Mouse (Mus musculus): Measurements from ENCODE around the gene Selp. TPM values are rescaled to one million over a fixed set of nuclear protein-coding genes. Genes with fewer than 3 reads are reported as not detected.

Gene Selp
- polyA plus RNA-seq, 1 experiment from 2014 or later = not detected

- Histone ChIP-seq H3K27me3 (no peaks in the 10 kb centered on the region), H3K27ac (replicated peaks) (no peak overlapping the region), H3K36me3 (no peaks in the 10 kb centered on the region), H3K4me3 (no peak overlapping the region), H3K9ac (no peak overlapping the region), H3K4me2 (no peak overlapping the region), H3K4me1 (replicated peaks) (no peaks in the 10 kb centered on the region), H3K9me3 (no peaks in the 10 kb centered on the region)
- ATAC-seq (ENCODE audit: low FRiP score, low read depth) = no peak
- WGBS = 90% methylated on average over 3 of the region's 3 CpGs
Observed at GRCm38 (mm10) chr1:164120777-164121158, 5.7 kb downstream of the Selp start.

GRCm38 (mm10) chr1:164123836-164124235 lies 8.8 kb downstream of the Selp start:
- Histone ChIP-seq H3K4me3 (no peak overlapping the region), H3K4me2 (no peak overlapping the region), H3K36me3 (no peaks in the 10 kb centered on the region), H3K9ac (no peak overlapping the region), H3K4me1 (replicated peaks) (no peaks in the 10 kb centered on the region), H3K27ac (replicated peaks) (no peak overlapping the region), H3K27me3 (no peaks in the 10 kb centered on the region), H3K9me3 (no peaks in the 10 kb centered on the region)
- WGBS = 78% methylated on average over 3 of the region's 3 CpGs
- no peak for ATAC-seq (ENCODE audit: low FRiP score, low read depth)

- no peak overlapping the region for H3K4me2 ChIP-seq
- H3K9ac ChIP-seq = no peak overlapping the region
- no peaks in the 10 kb centered on the region for H3K27me3 ChIP-seq
- H3K9me3 ChIP-seq = no peaks in the 10 kb centered on the region
- no peak overlapping the region for H3K27ac ChIP-seq (replicated peaks)
- no peaks in the 10 kb centered on the region for H3K4me1 ChIP-seq (replicated peaks)
- H3K36me3 ChIP-seq = no peaks in the 10 kb centered on the region
- no peak overlapping the region for H3K4me3 ChIP-seq
- WGBS = 72% methylated on average over 3 of the region's 3 CpGs
- no peak for ATAC-seq (ENCODE audit: low FRiP score, low read depth)
Observed at GRCm38 (mm10) chr1:164130013-164130412, 14.9 kb downstream of the Selp start.

GRCm38 (mm10) chr1:164132609-164133008 lies 17.5 kb downstream of the Selp start:
- no peak for ATAC-seq (ENCODE audit: low FRiP score, low read depth)
- Histone ChIP-seq H3K4me3 (no peak overlapping the region), H3K27me3 (no peaks in the 10 kb centered on the region), H3K9ac (no peak overlapping the region), H3K9me3 (no peaks in the 10 kb centered on the region), H3K27ac (replicated peaks) (no peak overlapping the region), H3K4me1 (replicated peaks) (no peaks in the 10 kb centered on the region), H3K36me3 (no peaks in the 10 kb centered on the region), H3K4me2 (no peak overlapping the region)
- WGBS = 79% methylated on average over 1 of the region's 1 CpGs

GRCm38 (mm10) chr1:164134101-164134500 lies 19.0 kb downstream of the Selp start:
- Histone ChIP-seq H3K9ac (no peak overlapping the region), H3K36me3 (no peaks in the 10 kb centered on the region), H3K4me3 (no peak overlapping the region), H3K4me2 (no peak overlapping the region), H3K9me3 (no peaks in the 10 kb centered on the region), H3K27ac (replicated peaks) (no peak overlapping the region), H3K27me3 (no peaks in the 10 kb centered on the region), H3K4me1 (replicated peaks) (no peaks in the 10 kb centered on the region)
- WGBS = 88% methylated on average over 6 of the region's 6 CpGs
- no peak for ATAC-seq (ENCODE audit: low FRiP score, low read depth)

GRCm38 (mm10) chr1:164135360-164135759 lies 20.3 kb downstream of the Selp start:
- no peak overlapping the region for H3K9ac ChIP-seq
- H3K4me1 ChIP-seq (replicated peaks) = no peaks in the 10 kb centered on the region
- no peak overlapping the region for H3K27ac ChIP-seq (replicated peaks)
- 78% methylated on average over 5 of the region's 5 CpGs for WGBS
- no peaks in the 10 kb centered on the region for H3K27me3 ChIP-seq
- no peaks in the 10 kb centered on the region for H3K9me3 ChIP-seq
- H3K4me2 ChIP-seq = no peak overlapping the region
- ATAC-seq (ENCODE audit: low FRiP score, low read depth) = no peak
- H3K4me3 ChIP-seq = no peak overlapping the region
- H3K36me3 ChIP-seq = no peaks in the 10 kb centered on the region

- Histone ChIP-seq H3K4me3 (no peak overlapping the region), H3K9ac (no peak overlapping the region), H3K4me2 (no peak overlapping the region), H3K27ac (replicated peaks) (no peak overlapping the region), H3K4me1 (replicated peaks) (no peaks in the 10 kb centered on the region), H3K36me3 (no peaks in the 10 kb centered on the region), H3K9me3 (no peaks in the 10 kb centered on the region), H3K27me3 (no peaks in the 10 kb centered on the region)
- WGBS = 85% methylated on average over 11 of the region's 11 CpGs
- ATAC-seq (ENCODE audit: low FRiP score, low read depth) = no peak
Observed at GRCm38 (mm10) chr1:164135960-164136359, 20.9 kb downstream of the Selp start.

GRCm38 (mm10) chr1:164136636-164137035 lies 21.6 kb downstream of the Selp start:
- no peaks in the 10 kb centered on the region for H3K9me3 ChIP-seq
- H3K4me2 ChIP-seq = no peak overlapping the region
- H3K36me3 ChIP-seq = no peaks in the 10 kb centered on the region
- 83% methylated on average over 6 of the region's 6 CpGs for WGBS
- no peak overlapping the region for H3K27ac ChIP-seq (replicated peaks)
- H3K4me3 ChIP-seq = no peak overlapping the region
- ATAC-seq (ENCODE audit: low FRiP score, low read depth) = no peak
- no peaks in the 10 kb centered on the region for H3K27me3 ChIP-seq
- H3K4me1 ChIP-seq (replicated peaks) = no peaks in the 10 kb centered on the region
- H3K9ac ChIP-seq = no peak overlapping the region

- H3K36me3 ChIP-seq = no peaks in the 10 kb centered on the region
- no peak overlapping the region for H3K4me3 ChIP-seq
- 0 out of 2 replicates have a peak overlapping the region, but pooled peaks have one; percentile 16 for H3K4me2 ChIP-seq
- no peak overlapping the region for H3K9ac ChIP-seq
- 4% methylated on average over 5 of the region's 5 CpGs for WGBS
- peak; percentile 84 for ATAC-seq (ENCODE audit: low FRiP score, low read depth)
- H3K9me3 ChIP-seq = no peaks in the 10 kb centered on the region
- H3K27ac ChIP-seq (replicated peaks) = no peak overlapping the region
- no peaks in the 10 kb centered on the region for H3K4me1 ChIP-seq (replicated peaks)
- no peaks in the 10 kb centered on the region for H3K27me3 ChIP-seq
Observed at GRCm38 (mm10) chr1:164138365-164139130, 23.5 kb downstream of the Selp start.

GRCm38 (mm10) chr1:164139464-164139863 lies 24.4 kb downstream of the Selp start:
- Histone ChIP-seq H3K27me3 (no peaks in the 10 kb centered on the region), H3K27ac (replicated peaks) (no peak overlapping the region), H3K4me1 (replicated peaks) (no peaks in the 10 kb centered on the region), H3K4me3 (no peak overlapping the region), H3K4me2 (no peak overlapping the region), H3K9me3 (no peaks in the 10 kb centered on the region), H3K36me3 (no peaks in the 10 kb centered on the region), H3K9ac (no peak overlapping the region)
- ATAC-seq (ENCODE audit: low FRiP score, low read depth) = no peak
- 84% methylated on average over 4 of the region's 4 CpGs for WGBS

GRCm38 (mm10) chr1:164149083-164149482 lies 34.0 kb downstream of the Selp start:
- H3K9ac ChIP-seq = no peak overlapping the region
- no peaks in the 10 kb centered on the region for H3K27me3 ChIP-seq
- no peaks in the 10 kb centered on the region for H3K36me3 ChIP-seq
- H3K9me3 ChIP-seq = no peaks in the 10 kb centered on the region
- H3K4me2 ChIP-seq = no peak overlapping the region
- H3K27ac ChIP-seq (replicated peaks) = no peak overlapping the region
- H3K4me3 ChIP-seq = no peak overlapping the region
- ATAC-seq (ENCODE audit: low FRiP score, low read depth) = no peak
- 95% methylated on average over 7 of the region's 7 CpGs for WGBS
- no peaks in the 10 kb centered on the region for H3K4me1 ChIP-seq (replicated peaks)

- no peak within 1 kb of the TSS for H3K27ac ChIP-seq (replicated peaks)
- H3K9me3 ChIP-seq = no peaks in the 10 kb centered on the region
- no peak for ATAC-seq (ENCODE audit: low FRiP score, low read depth)
- H3K4me1 ChIP-seq (replicated peaks) = no peaks in the 10 kb centered on the region
- 0 out of 2 replicates have a peak within 1 kb of the TSS, but pooled peaks have one; percentile 17 for H3K4me2 ChIP-seq
- H3K9ac ChIP-seq = no peak within 1 kb of the TSS
- H3K27me3 ChIP-seq = no peaks in the 10 kb centered on the region
- no peak within 1 kb of the TSS for H3K4me3 ChIP-seq
- H3K36me3 ChIP-seq = no peaks in the 10 kb centered on the region
- 11% methylated on average over 16 of the region's 16 CpGs for WGBS
Observed at GRCm38 (mm10) chr1:164151387-164152088, 36.5 kb downstream of the Selp start, which contains the start of gene F5. Gene F5 (plus strand): TSS chr1:164151838.

All from hindbrain, embryonic 15.5 days (tissue).